Mouse (Mus musculus): ENCODE results near the gene Col16a1.

DNA sequence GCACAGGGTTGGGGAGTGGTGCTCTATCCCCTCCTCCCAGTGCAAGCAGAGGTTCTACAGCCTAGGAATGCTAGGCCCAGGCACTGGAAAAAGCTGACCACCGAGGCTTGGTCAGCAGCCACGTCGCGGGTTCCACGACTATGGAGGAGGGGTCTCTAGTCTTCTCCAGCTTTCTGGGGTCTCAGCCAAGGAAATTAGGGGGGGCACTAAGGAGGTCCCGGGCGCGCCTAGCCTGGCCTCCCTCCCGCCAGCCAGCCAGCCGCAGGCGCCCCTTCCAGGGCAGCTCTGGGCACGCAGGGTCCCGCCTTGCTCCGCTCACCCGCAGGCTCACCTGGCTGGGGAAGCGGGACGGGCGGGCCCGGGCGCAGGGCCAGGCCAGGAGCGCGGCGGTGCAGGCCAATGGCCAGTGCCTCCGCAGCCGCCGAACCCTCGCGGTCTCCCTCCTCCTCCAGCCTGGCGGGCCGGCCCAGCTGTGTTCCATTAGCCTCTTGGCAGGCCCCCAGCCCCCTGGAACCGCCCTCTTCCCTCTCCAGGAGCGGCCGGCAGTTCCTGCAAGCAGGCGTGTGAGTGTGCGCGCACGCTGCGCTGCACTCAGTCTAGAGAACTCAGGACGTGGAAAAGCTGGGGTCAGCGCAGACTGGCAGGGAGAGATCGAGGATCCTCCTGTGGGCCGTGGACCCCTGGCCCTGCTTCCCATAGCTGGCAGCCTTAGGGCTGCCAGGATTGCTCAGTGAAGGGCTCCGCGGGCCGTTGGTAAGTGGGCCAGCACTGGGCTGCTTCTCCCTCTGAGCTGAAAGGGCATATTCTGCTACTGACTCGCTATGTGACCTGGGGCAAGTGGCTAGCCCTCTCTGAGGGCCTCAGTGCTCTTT lies at the start of gene Col16a1:
- TF ChIP-seq EP300 (IDR thresholded peaks at IDR 0.05) = no peak
- TF ChIP-seq CTCF (IDR thresholded peaks at IDR 0.05) = no peak

Data from lung, postnatal 0 days (tissue).